Mouse (Mus musculus) cerebellum, adult 11 months (tissue): ENCODE data around the gene Tnfaip8l1.

Experiments
- DNase-seq: peaks from one replicate; pipeline ENCODE4 v3.0.0; 2022

Gene Tnfaip8l1

DNA sequence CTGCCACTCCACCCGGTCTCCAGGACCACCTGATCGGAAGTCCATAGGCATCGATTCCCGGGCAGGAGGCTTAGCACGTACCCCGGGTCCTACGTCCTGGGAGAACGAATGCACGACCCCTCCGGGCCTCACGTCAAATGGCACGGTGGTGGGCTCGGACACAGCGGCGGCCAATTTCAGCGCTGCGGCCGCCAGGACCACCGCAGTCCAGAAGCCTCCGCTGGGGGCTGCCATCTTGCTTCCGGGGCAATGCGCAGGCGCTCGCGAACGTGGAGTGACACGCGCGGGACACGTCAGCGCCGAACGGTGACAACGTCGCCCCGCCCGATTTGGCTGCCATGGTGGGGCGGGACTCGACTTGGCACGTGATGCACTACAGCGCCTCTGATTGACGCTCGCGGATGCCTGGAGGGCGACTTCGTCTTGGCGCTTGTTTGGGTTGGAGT is 21.4 kb downstream of the Tnfaip8l1 start, which contains the start of gene Mydgf:
Gene Mydgf, minus strand, starts transcription at position 263 of the 446 bp plus-strand sequence.
- peak; percentile 92 for DNase-seq

DNA sequence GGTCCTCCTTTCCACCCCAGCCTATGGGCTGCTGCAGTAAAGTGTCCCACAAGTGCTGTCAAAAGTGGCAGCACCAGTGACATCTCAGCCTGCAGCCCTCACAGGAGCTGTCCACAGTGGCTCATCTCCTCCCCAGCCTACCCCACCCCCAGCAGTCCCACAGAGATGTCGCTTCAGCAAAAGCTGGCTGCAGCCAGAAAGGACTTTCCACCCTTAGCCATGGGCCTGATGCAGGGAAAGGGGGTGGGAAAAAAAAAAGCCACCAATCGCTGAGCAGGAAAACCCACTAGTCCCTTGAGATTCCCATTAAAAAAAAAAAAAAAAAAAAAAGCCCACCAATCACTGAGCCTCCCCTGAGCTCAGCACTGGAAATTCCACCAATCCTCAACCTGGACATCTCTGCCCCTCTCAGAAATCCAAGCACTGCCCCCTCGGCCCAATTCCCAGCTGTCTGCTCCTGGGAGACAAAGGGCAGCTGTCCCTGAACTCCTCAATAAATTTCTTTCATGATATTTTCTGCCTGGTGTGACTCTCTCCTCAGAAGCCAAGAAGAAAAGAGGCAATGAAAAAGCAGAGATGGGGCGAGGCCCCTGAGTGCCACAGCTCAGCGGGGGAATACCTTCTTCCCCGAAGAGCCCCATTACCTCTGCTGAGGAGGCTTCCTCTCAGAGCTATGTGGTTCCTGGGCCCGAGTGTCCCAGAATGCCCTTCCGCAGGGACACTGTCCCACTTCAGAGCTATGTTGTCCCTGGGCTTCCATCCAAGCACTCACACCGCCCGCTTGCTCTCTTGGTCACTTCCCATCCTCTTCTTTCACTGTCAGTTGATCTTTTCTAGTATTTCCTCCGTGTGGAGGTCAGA is 23.2 kb downstream of the Tnfaip8l1 start:
- no peak for DNase-seq

DNA sequence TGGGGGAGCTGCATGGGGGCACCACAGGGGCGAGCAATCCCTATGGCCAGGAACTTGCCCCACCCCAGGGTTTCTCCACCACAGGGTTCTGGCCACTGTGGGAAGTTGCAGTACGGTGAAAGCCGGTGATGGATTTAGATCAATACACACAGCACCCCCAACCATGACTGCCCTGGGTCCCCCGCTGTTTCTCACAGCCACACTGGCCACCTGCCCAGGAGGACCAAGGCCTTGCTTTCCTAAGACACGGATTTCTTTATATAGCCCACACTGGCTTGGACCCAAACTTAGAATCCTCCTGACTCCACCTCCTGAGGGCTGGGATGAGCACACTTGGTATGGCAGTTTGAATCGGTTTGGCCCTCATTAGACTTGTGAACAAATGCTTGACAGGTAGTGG is 29.0 kb downstream of the Tnfaip8l1 start:
- DNase-seq: no peak

DNA sequence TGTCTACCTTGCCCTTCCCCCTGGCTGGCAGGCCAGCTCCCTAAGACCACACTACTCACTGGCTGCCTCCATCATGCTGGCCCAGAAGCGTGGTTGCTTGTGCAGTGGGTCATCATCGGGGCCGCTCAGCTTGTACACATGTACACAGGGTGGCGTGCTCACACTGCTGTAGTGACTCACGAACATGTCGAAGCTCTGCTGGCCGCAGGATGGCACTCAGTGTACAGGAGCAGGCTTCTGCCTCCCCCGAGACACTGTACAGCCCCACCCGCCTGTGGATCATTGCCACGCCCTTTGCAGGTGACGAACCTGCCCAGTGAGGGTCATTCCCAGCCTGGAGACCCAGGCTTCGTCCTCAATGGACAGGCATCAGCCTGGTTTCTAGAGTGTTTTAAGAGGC is 32.1 kb downstream of the Tnfaip8l1 start:
- no peak for DNase-seq

DNA sequence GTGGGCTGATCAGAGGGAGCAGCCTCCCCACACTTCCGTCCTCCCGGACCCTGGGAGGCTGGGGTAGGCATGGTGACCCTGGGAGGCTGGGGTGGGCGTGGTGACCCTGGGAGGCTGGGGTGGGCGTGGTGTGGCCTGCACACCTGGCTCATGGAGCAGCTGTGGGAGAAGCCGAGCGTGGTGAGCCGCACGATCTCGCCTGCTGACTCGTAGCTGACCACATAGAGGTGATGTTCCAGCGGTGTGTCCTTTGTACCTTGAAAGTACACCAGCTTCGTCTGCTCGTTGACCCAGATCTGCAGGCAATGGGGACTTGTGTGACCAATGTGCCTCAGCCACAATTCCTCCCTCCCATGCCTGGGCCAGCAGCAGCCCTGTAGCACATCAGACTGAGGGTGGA is 32.5 kb downstream of the Tnfaip8l1 start:
- DNase-seq: no peak

DNA sequence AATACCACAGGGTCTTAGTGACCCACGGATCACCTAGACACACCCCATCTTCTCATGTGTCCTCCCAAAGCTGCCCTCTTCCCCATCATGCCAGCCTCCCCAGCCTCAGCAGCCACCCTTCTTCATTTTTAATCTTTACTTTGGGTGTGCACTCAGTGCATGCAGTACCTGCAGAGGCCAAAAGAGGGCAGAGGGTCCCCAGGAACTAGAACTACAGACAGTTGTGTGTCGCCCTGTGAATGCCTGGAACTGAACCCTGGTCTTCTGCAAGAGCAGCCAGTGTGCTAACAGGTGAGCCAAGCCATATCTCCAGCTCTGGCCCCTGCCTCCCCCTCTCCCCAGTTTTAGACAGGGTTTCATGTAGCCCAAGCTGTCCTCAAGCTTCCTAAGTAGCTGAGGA is 34.6 kb downstream of the Tnfaip8l1 start:
- DNase-seq: no peak

DNA sequence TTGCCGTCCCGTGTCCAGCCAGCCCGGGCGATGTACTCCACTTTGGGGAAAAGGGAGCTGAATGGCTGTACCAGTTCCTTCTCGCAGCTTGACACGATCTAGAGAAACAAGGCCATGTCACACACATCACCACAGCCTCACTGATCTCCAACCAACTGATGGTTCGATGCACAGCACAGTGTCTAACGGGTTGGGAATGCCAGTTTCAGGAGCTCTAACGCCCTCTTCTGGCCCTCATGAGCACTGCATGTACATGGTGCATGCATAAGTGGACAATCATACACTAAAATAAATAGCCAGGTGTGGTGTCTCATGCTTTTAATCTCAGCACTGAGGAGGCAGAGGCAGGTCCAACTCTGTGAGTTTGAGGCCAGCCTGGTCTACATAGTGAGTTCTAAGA is 38.3 kb downstream of the Tnfaip8l1 start:
- no peak for DNase-seq

DNA sequence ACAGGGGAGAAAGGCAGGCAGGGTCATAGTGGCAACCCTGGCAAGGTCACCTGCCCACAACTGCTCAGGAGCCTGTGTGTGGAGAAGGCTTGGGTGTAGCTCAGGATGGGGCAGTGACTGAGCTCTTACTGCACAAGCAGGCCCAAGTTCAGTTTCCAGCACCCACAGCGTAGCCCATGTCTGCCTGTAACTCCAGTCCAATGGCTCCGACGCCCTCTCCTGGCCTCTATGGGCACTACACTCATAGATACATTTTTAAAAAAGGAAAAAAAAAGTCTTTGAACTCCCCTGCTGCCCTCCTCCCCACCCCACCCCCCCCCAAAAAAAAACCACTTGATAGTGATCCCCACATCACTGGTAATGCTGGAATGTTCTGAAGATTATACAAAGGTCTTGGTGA is 39.4 kb downstream of the Tnfaip8l1 start:
- DNase-seq: no peak

DNA sequence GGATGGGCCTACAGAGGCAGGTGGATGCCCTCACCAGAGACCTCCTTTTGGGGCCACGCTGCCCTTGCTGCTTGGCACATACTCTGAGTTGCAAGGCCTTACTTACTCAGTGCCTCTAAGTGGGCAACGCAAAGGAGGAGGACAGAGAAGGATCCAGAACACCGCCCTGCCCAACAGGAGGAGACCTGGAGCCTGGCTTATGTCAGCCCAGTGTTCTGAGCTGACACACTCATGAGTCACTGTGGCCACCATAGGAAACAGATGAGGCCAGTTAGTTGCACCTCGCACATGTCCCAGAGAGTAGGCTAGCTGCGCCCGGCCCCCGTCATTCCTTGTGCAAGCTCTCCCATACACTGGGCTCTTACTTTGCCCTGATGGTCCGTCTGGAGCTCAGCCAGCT is 40.2 kb downstream of the Tnfaip8l1 start:
- no peak for DNase-seq

DNA sequence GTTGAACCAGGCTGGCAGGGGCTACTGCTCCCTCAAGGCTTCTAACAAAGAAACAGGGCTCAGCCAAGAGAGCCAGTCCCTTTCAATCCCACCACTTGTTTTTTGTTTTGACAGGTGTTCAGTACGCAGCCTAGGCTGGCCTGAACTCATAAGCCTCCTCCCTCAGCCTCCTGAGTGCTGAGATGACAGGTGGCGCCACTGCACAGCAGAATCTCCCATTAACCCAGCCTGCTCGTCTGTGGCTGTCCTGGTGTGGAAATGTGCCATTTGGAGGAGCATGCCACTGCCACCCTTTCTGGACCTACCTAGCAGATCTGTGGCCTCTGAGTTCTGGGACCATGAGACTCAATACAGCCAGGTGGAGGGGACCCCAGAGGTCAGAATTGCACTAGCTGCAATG is 41.5 kb downstream of the Tnfaip8l1 start:
- no peak for DNase-seq

DNA sequence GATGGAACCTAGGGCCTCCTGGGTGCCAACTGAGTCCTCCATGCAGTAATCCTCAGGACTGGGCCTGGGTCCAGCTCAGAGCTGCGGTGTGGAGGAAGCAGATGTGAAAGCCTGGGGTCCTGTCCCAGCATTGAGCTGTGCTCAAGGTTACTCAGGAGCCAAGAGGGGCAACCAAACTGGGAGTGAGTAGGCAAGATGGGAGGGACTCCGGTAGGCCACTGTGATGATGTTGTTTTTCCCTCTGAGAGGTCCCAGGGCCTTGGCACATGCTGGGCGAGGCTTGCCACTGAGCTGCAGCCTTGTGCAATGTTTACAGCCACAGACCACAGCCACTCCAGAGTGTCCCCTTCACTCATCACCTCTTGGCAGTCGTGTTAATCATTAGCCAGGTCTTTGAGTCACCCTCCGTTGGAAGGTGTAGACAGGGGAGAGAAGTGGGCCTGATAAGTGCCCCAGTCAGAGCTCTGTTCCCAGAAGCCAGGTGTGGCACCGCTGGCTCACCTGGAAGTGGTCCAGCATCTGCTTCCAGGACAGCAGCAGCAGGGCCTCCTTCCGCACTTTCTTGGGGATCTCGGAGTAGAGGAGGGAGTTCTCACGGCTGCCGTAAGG is 44.1 kb downstream of the Tnfaip8l1 start:
- DNase-seq: no peak

DNA sequence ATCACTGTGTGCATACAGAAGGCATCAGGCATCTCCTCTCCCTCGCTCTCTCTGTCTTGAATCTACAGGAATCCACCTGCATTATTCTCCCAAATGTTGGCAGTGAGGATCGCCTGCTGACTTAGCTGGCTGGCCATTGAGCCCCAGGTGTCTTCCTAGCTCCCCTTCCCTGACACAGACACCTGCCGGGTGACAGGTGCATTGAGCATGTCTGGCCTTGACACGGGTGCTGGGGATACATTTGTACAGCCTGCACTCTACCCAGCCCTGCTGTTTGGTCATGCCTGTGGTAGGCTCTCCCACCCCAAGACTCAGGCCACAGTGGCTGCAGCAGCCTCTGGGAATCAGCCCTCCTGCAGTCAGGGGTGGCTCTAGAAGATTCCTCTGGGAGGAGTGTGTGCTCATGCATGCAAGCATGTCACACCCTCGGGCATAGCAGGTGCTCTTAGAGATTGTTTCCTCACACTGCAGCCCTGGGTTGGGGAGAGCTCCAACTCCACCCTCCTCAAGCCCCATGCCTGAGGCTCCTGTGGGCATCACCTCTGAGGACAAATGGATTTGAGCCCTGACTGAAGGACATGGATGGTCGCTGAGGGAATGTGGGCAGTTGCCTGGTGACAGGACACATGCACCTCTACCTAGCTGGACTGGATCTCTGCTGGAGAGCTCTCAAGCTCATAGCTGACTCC is 44.9 kb downstream of the Tnfaip8l1 start:
- DNase-seq: no peak

DNA sequence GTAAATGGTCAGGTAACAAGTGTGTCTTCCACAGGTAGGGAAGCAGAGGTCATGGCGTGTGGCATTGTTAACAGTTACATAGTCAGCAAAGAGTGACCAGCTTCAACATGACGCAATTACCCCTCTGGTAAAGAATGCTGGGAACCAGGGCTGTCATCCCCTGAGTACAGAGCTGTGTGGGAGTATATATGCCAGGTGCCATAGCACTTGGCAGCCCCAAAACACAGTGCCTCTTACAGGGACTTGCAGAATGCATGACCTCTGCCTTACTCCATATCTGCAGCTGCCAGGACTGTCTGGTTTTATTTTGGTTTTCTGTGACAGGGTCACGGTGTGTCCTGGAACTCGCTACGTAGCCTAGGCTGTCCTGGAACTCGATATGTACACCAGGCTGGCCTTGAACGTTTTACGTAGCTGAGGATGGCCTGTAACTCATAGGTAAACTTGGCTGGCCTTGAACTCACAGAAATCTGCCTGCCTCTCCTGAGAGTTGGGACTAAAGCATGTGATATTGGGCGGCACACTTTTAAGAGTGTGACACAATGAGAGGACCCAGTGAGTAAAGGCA is 45.8 kb downstream of the Tnfaip8l1 start:
- no peak for DNase-seq

DNA sequence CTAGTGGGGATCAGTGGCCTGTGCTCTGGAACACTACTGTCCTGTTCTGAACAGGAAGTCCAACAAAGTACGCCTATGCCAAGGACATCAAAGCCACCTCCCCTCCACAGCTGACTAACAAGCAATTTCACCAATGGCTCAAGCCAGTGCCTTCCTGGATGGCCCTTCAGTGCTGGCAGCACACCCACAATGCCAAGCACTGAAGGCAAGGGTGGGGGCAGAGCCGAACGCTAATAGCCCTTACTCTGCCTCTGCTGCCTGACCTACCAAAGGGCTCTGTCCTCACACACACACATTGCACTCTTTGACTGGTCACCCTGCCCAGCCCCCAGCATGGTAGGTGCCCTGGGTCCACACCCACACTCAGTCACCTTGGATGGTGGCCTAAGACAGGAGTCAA is 46.5 kb downstream of the Tnfaip8l1 start:
- DNase-seq: no peak

DNA sequence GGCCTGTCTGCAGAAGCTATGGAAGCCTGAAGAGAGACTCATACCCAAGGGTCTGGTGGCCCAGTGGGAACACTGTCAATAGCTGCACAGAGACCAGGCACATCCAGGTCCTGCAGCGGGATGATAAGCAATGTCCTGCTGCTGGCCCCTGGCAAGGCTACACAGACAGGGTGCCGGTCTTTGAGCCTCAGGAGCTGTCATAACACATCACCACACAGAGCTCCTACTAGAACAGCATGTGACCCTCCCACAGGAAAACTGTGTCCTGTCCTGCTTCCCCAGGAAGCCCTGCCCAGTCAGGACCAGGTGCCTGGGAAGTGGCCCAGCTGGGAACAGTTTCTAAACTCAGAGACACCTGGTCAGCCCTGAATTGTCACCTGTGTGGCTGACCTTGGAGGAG is 48.8 kb downstream of the Tnfaip8l1 start:
- no peak for DNase-seq

DNA sequence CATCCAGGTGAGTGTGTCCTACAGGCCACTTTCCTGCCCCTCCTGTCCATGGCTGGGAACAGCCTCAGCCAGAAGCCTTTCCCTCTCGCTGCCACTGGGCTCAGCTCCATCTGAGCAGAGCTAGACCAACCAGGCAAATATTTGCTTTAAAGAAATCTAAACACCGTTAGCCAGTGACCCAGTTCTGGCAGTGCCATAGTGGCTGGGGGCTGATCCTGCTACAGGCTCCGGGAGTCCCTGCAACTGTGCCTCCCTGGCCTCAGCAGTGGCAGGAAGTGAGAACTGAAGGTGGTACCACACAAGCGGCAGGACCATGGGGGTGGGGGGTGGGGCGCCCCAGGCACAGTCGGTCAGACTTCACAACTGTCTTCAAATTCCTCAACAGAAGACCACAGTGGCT is 50.4 kb downstream of the Tnfaip8l1 start:
- DNase-seq: no peak

DNA sequence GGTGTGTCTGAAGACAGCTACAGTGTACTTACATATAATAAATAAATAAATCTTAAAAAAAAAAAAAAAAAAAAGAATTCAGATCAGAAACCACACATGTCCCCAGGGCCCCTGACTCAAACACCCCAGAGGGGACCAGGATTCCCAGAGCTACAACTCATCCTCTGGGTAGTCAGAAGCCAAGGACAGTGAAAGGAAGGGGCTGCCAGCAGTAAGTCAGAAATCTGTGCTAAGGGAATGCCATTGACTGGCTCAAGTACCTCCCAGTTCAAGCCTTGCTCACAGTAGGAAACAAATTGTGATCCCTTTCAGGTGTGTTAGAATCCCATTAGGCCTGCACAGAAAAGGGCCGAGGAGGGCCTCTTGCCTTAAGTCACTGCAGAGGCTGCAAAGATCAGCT is 52.0 kb downstream of the Tnfaip8l1 start:
- DNase-seq: no peak

DNA sequence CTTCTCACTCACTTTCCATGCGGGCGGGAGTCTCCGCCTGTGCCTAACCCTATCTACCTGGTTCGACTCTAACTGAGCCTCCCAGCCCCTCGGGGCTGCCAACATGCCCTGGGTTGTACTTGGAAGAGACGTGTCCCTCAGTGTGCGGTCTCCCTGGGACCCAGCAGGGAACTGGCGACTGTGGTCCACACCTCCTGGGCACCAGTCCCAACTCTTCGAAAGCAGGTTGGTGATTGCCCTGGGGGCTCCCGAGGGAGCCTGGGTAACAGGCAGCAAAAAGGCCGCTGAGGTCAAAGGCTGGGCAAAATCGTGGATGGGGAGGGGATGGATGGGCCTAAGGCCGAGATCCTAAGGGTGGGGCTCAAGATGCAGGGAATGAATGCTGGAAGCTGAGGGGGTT is 55.4 kb downstream of the Tnfaip8l1 start:
- DNase-seq: peak; percentile 45

DNA sequence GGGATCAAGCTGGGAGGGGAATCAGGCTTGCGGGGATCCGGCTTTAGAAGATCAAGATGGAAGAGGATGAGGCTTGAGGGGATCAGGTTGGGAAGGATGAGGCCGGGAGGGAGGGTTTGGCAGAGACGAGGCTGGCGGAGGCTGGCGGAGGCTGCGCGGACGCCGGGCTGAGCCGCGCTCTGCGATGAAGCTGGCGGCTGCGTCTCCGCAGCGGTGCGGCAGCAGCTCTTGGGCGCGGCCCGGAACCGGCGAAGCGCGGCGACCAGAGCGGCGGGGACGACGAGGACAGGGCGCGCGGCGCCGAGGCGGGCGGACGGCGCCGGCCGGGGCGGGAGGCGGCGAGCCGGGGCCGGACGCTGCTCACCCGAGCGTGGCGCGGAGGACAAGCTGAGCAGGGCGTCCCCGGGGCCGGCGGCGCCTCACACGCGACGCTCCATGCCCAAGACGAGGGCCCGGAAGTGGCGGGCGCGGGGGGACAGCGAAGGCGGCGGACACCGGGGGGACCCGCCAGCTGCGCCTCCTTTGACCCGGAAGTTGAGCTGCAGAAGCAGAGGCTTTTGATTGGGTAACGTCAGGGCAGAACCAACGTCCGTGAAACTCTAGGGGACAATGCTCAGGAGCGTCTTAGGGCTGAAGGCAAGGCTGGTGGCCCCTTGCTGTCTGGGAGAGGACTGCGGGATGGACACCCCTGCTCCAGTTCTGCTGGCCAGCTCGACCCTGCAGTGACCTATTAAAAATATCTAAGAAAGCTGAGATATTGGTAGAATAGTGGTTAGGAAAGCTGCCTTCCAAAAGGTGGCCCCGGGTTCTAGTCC is 56.3 kb downstream of the Tnfaip8l1 start, which contains the start of gene Dpp9:
Gene Dpp9, minus strand, starts transcription at position 529 of the 815 bp plus-strand sequence.
- peak; percentile 90 for DNase-seq

DNA sequence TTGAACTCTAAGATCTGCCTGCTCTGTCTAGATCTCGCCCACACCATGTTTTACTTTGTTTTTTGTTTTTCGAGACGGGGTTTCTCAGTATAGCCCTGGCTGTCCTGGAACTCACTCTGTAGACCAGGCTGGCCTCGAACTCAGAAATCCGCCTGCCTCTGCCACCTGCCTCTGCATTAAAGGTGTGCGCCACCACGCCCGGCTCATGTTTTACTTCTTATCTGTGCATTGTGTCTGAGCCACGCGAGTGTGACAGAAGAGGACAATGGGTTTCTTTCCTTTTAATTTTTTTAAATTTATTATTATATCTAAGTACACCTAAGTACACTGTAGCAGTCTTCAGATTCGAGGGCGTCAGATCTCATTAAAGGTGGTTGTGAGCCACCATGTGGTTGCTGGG is 57.0 kb downstream of the Tnfaip8l1 start:
- no peak for DNase-seq

DNA sequence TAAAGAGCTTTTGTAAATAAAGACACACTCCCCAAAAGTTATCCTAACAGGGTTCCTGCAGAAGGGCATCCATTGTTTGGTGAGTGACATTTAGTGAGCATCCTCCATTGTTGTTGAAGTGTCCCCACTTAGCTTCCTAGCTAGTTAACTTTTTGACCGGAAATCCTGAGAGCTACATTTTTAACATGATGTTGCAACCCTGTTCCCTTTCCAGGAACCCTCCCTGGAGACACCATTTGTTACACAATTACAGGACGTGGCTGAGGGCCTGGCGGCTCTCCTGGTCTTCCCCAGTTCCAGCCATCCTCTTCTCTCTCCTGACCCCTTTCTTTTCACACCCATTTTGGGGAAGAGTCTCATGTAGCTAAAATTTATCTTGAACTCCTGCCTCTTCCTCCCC is 57.5 kb downstream of the Tnfaip8l1 start:
- no peak for DNase-seq
